Mouse (Mus musculus) liver, embryonic 14.5 days (tissue): ENCODE measurements around the gene Etv6. TPM values are rescaled to one million over a fixed set of nuclear protein-coding genes. Genes with fewer than 3 reads are reported as not detected.

Source experiments
- ATAC-seq: fragments of 200-750 bp; cut with Nextera tagmentation; 2 replicates; pipeline ENCODE4 v1.8.0; 2017; ENCODE audit warnings: moderate number of reproducible peaks, mild to moderate bottlenecking, moderate library complexity; ENCODE audit not compliant: insufficient read depth
- DNase-seq, 3 experiments: peaks; one replicate each; pipeline ENCODE4 v3.0.0-alpha.2; 2012 to 2013; ENCODE audit warnings: low read depth in 3 of 3, low spot score in 3 of 3
- H3K27ac ChIP-seq: fragments of 300-500 bp; sonication (generic); 2 replicates; pipeline ENCODE4 v1.5.1; 2014; ENCODE audit warnings: moderate library complexity, mild to moderate bottlenecking, control low read depth, inconsistent platforms
- H3K27me3 ChIP-seq: fragments of 300-500 bp; sonication (generic); 2 replicates; pipeline ENCODE4 v1.6.1; 2014; ENCODE audit warnings: mild to moderate bottlenecking, low read length, moderate library complexity; ENCODE audit not compliant: control insufficient read depth, insufficient read depth
- H3K36me3 ChIP-seq: fragments of 300-500 bp; sonication (generic); replicated peaks from 2 replicates; pipeline ENCODE4 v1.6.1; 2014; ENCODE audit warnings: low read depth; ENCODE audit not compliant: control insufficient read depth, insufficient read depth
- H3K4me1 ChIP-seq, 2 experiments: fragments of 200-500 bp in 1 of 2; fragments of 300-500 bp in 1 of 2; sonication (generic) in 1 of 2; replicated peaks; 2 replicates each; pipeline ENCODE4 v1.6.1; 2012 to 2014; ENCODE audit warnings: antibody characterized with exemption in 1 of 2, inconsistent platforms in 1 of 2, low read length in 1 of 2; ENCODE audit not compliant: control insufficient read depth in 2 of 2, insufficient read depth in 2 of 2
- H3K4me2 ChIP-seq: fragments of 300-500 bp; sonication (generic); 2 replicates; pipeline ENCODE4 v1.6.1; 2014; ENCODE audit warnings: low read depth, mild to moderate bottlenecking, control low read depth, moderate library complexity
- H3K4me3 ChIP-seq, 2 experiments: fragments of 200-500 bp in 1 of 2; fragments of 300-500 bp in 1 of 2; sonication (generic) in 1 of 2; 2 replicates each; pipeline ENCODE4 v1.5.1; 2012 to 2014; ENCODE audit warnings: low read depth in 2 of 2, low read length in 2 of 2, mild to moderate bottlenecking in 2 of 2, control low read depth in 1 of 2, inconsistent platforms in 1 of 2, moderate library complexity in 1 of 2; ENCODE audit not compliant: insufficient read depth in 1 of 2
- H3K9ac ChIP-seq: fragments of 300-500 bp; sonication (generic); replicated peaks from 2 replicates; pipeline ENCODE4 v1.6.1; 2014; ENCODE audit warnings: mild to moderate bottlenecking, control low read depth, moderate library complexity
- H3K9me3 ChIP-seq: fragments of 300-500 bp; sonication (generic); 2 replicates; pipeline ENCODE4 v1.6.1; 2016; ENCODE audit warnings: low read length, mixed read lengths; ENCODE audit not compliant: control insufficient read depth
- CTCF ChIP-seq: IDR thresholded peaks from 2 replicates; pipeline ENCODE4 v1.5.1; 2016; ENCODE audit warnings: antibody characterized with exemption, low read depth, control low read depth
- EP300 ChIP-seq: IDR thresholded peaks from 2 replicates; pipeline ENCODE4 v1.6.1; 2016; ENCODE audit warnings: antibody characterized with exemption, low read depth
- WGBS: fragments of 180-500 bp; shearing (Covaris S2); extraction: QIAGEN DNeasy Blood & Tissue Kit; methylation state at CpG from one replicate; pipeline ENCODE4 v1.1.7; 2014; ENCODE audit not compliant: insufficient replicate concordance; 5-methylcytosine and 5-hydroxymethylcytosine counted together
- polyA plus RNA-seq, 2 experiments: library from polyadenylated mRNA; depleted of rRNA in 1 of 2; stranded (reverse) in 1 of 2; unstranded in 1 of 2; fragments of >200 nt; fragmentation: Nextera tagmentation in 1 of 2; extraction: Ambion mirVana in 1 of 2; gene quantifications; 2 replicates each; pipeline versions ENCODE4 v1.2.1 to v1.2.3; 2012 to 2014

Gene Etv6
- polyA plus RNA-seq, 2 experiments: 2.6 to 3.0 TPM

DNA sequence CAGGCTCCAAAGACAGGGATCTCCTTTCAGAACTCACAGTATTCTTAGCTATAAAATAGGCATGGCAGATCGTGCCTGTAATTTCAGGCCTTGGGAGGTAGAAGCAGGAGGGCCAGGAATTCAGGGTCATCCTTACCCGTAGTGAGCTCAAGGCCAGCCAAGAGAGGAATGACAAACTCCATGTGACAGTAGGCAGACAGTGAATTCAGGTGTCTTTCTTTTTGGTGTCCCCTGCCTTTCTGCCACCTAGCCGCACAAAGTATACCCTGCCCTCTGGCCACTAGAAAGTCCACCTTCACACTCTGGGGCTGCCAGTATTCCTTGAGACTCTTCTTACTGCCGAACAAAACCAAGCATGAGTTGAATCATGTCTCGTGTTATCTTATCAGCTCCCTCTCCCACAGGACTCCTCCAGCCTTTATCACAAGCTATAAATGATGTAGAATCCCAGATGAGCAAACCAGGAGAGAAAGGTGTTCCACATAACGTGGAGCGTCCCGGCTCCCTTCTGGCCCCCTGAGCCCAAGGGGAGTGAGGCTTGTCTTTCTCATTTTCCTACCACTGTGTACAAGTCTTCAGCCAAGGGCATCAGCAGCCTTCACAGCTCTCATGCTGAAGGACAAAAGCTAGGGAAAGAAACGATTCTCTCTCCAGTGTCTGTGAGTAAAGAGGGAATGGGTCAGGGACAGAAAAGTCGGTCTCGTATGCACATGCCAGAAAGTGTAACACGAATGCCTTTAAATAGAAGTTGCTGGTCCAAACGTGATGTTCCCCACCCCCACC lies 175.4 kb downstream of the Etv6 start:
- DNase-seq: no peak

DNA sequence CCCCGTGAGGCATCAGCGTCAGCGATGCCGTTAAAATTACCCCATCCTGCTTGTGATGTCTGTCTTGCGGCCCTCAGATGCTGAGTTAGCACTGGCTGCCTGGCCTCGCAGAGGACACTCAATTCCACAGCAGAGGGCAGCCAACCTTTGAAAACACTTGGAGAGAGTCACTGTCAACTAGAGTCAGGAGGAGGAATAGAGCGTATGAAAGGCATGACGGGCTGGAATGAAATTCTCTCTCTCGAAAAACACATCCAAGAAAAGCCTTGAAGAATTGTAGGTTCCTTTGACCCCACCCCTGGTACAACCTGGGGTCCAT lies 175.9 kb downstream of the Etv6 start:
- H3K27ac ChIP-seq: no peak overlapping the region
- no peaks in the 10 kb centered on the region for H3K27me3 ChIP-seq
- H3K4me1 ChIP-seq: peaks cover 0 to 12% of the 10 kb centered on the region in 2 experiments; a peak in 2 of 4 replicates
- no peak for TF ChIP-seq CTCF
- TF ChIP-seq EP300: no peak
- 73% methylated on average over 9 of the region's 9 CpGs for WGBS
- H3K36me3 ChIP-seq: no peaks in the 10 kb centered on the region
- no peak overlapping the region for H3K4me3 ChIP-seq
- H3K9ac ChIP-seq: no peak overlapping the region
- no peak overlapping the region for H3K4me2 ChIP-seq
- no peak for DNase-seq
- ATAC-seq: no peak
- no peaks in the 10 kb centered on the region for H3K9me3 ChIP-seq

More for the DNA sequence above, 175.4 kb downstream of the Etv6 start:
- ATAC-seq: no peak
- Histone ChIP-seq H3K4me1 (peaks cover 0 to 12% of the 10 kb centered on the region in 2 experiments; a peak in 2 of 4 replicates), H3K9me3 (no peaks in the 10 kb centered on the region), H3K27me3 (no peaks in the 10 kb centered on the region), H3K4me3 (no peak overlapping the region), H3K36me3 (no peaks in the 10 kb centered on the region), H3K27ac (no peak overlapping the region), H3K9ac (no peak overlapping the region), H3K4me2 (no peak overlapping the region)
- 58% methylated on average over 13 of the region's 13 CpGs for WGBS
- TF ChIP-seq EP300 (no peak), CTCF (no peak)

DNA sequence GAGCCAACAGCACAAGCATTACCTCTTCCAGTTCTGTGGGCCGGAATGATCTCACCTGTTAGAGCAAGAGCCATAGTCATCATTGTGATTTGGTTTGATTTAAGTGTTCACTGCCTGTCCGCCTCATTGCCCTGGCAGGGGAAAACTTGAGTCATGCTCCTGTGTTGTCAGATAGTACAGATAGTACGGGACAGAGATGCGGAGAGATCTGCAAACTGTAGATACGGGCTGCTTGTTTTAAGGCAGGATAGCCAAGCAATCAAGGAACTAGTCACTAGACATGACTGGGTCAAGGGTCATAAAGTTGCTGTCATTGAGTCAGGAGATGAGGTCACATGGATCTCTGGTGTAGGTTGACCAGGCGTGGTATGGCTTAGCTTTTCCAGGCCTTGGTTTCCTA lies 182.2 kb downstream of the Etv6 start:
- ATAC-seq: no peak
- no peaks in the 10 kb centered on the region for H3K9me3 ChIP-seq
- H3K4me2 ChIP-seq: no peak overlapping the region
- H3K4me1 ChIP-seq: peaks cover 0 to 4% of the 10 kb centered on the region in 2 experiments; a peak in 1 of 4 replicates
- no peak for TF ChIP-seq CTCF
- no peak for TF ChIP-seq EP300
- no peaks in the 10 kb centered on the region for H3K27me3 ChIP-seq
- WGBS: 68% methylated on average over 6 of the region's 6 CpGs
- H3K36me3 ChIP-seq: no peaks in the 10 kb centered on the region
- H3K9ac ChIP-seq: no peak overlapping the region
- H3K27ac ChIP-seq: no peak overlapping the region
- no peak for DNase-seq
- H3K4me3 ChIP-seq: no peak overlapping the region

DNA sequence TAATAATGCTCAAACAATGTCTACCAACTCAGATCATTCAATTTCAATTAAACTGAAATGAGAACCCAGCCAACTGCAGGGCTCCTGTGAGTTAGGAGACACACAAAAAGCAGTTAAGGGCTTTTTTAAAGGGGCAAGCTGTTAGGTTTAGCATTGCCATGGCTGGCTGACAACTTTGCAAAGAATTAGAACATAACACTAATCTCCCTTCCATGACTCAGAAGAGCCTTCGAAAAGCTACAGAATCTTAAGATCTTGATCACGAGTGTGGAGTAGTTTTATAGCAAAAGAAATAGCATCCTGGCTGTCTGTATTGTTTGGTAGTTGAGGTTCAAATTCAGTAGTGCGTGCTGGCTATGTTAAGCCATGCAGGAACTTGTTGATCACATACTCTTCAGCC lies 182.9 kb downstream of the Etv6 start:
- no peak for TF ChIP-seq CTCF
- no peak for TF ChIP-seq EP300

DNA sequence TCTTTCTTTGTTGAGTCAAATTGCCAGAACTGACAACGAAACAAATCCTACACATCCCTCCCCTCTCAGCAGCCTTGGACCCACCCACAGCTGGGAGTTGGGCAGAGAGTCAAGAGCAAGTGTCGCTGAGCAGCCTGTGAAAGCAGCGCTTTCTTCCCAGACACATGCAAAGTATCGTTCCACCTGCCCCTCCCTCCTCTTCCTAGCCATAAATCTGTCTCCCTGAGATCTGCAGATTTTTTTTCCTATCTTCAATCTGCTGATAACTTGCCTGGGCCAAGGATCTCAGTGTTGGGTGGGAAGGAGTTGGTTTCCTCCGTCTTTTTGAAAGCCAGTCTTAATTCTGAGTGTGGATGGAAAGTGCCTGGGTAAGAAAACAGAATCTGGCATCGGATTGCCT lies 183.9 kb downstream of the Etv6 start:
- peaks cover 0 to 4% of the 10 kb centered on the region in 2 experiments; a peak in 1 of 4 replicates for H3K4me1 ChIP-seq
- H3K4me3 ChIP-seq: no peak overlapping the region
- no peaks in the 10 kb centered on the region for H3K9me3 ChIP-seq
- H3K27ac ChIP-seq: no peak overlapping the region
- WGBS: 62% methylated on average over 6 of the region's 6 CpGs
- H3K4me2 ChIP-seq: no peak overlapping the region
- TF ChIP-seq EP300 (no peak), CTCF (no peak)
- no peak for ATAC-seq
- H3K36me3 ChIP-seq: no peaks in the 10 kb centered on the region
- H3K9ac ChIP-seq: no peak overlapping the region
- no peak for DNase-seq
- H3K27me3 ChIP-seq: no peaks in the 10 kb centered on the region

More for the DNA sequence above, 182.9 kb downstream of the Etv6 start:
- H3K4me3 ChIP-seq: no peak overlapping the region
- H3K27me3 ChIP-seq: no peaks in the 10 kb centered on the region
- 59% methylated on average over 3 of the region's 3 CpGs for WGBS
- ATAC-seq (no peak), DNase-seq (no peak)
- H3K36me3 ChIP-seq: no peaks in the 10 kb centered on the region
- H3K27ac ChIP-seq: no peak overlapping the region
- peaks cover 0 to 4% of the 10 kb centered on the region in 2 experiments; a peak in 1 of 4 replicates for H3K4me1 ChIP-seq
- H3K4me2 ChIP-seq: no peak overlapping the region
- no peak overlapping the region for H3K9ac ChIP-seq
- no peaks in the 10 kb centered on the region for H3K9me3 ChIP-seq
